Mouse (Mus musculus) kidney, adult 2 months (tissue): ENCODE measurements around the gene Gm37240. TPM values are rescaled to one million over a fixed set of nuclear protein-coding genes. Genes with fewer than 3 reads are reported as not detected.

Experiments used
- DNase-seq: peaks from one replicate; pipeline ENCODE4 v3.0.0; 2021
- H3K27ac ChIP-seq: fragments of 200-500 bp; 2 replicates; pipeline ENCODE4 v1.5.1; 2012; ENCODE audit warnings: low read depth, low read length, control low read depth, inconsistent platforms; ENCODE audit not compliant: insufficient read depth
- H3K27me3 ChIP-seq: fragments of 200-500 bp; replicated peaks from 2 replicates; pipeline ENCODE4 v1.6.1; 2012; ENCODE audit warnings: mild to moderate bottlenecking, moderate library complexity, low read length, inconsistent platforms; ENCODE audit not compliant: control insufficient read depth, insufficient read depth
- H3K36me3 ChIP-seq: fragments of 200-500 bp; 2 replicates; pipeline ENCODE4 v1.6.1; 2012; ENCODE audit warnings: mild to moderate bottlenecking, moderate library complexity, low read length, inconsistent platforms; ENCODE audit not compliant: control insufficient read depth, insufficient read depth
- H3K4me1 ChIP-seq: fragments of 200-500 bp; 2 replicates; pipeline ENCODE4 v1.6.1; 2011; ENCODE audit warnings: low read length; ENCODE audit not compliant: control insufficient read depth, insufficient read depth
- H3K4me3 ChIP-seq: fragments of 200-500 bp; 2 replicates; pipeline ENCODE4 v1.5.1; 2011; ENCODE audit warnings: mild to moderate bottlenecking, low read depth, low read length, control low read depth; ENCODE audit not compliant: insufficient read depth
- CTCF ChIP-seq: fragments of 200-500 bp; conservative IDR thresholded peaks from 2 replicates; pipeline ENCODE4 v1.5.1; 2011; ENCODE audit warnings: low read depth, mild to moderate bottlenecking, control low read depth, low read length, moderate library complexity, mixed read lengths; ENCODE audit not compliant: insufficient read depth, insufficient read length
- POLR2A ChIP-seq: fragments of 200-500 bp; IDR thresholded peaks from one replicate; pipeline ENCODE4 v1.6.1; 2011; ENCODE audit warnings: low read depth, low read length, control low read depth
- WGBS: fragments of 180-500 bp; shearing (Covaris S2); methylation state at CpG from one replicate; pipeline ENCODE4 v1.1.7; 2018; 5-methylcytosine and 5-hydroxymethylcytosine counted together
- polyA plus RNA-seq: library from polyadenylated mRNA; depleted of rRNA; stranded (reverse); fragments of >200 nt; gene quantifications from 2 replicates; pipeline ENCODE4 v1.2.3, GENCODE M21; 2012

Gm37240 gene
- polyA plus RNA-seq, 1 experiment, result 5.5 TPM

DNA sequence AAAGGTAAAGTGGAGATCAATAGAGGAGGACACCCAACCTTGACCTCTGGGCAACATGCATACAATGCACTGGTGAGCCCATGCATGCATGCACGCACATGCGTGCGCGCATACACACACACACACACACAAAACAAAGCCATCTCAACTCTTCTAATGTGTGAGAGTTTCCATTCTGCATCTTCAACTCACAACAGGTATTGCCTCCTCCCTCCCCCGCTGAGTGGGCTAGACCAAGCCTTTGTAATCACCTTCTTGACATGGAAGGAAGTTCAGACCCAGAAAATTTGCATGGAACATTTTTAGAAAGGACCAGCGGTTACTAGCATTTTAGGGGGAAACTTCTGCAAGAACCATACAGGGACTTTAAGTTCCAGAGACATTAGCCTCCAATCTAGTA, 1213.8 kb downstream of the Gm37240 start:
- H3K27me3 ChIP-seq, result no peaks in the 10 kb centered on the region
- H3K27ac ChIP-seq, result no peak overlapping the region
- no peaks in the 10 kb centered on the region for H3K4me1 ChIP-seq
- no peak for DNase-seq
- no peaks in the 10 kb centered on the region for H3K36me3 ChIP-seq
- TF ChIP-seq POLR2A, result no peak
- no peak for TF ChIP-seq CTCF
- WGBS, result 90% methylated on average over 6 of the region's 6 CpGs
- H3K4me3 ChIP-seq, result no peak overlapping the region

DNA sequence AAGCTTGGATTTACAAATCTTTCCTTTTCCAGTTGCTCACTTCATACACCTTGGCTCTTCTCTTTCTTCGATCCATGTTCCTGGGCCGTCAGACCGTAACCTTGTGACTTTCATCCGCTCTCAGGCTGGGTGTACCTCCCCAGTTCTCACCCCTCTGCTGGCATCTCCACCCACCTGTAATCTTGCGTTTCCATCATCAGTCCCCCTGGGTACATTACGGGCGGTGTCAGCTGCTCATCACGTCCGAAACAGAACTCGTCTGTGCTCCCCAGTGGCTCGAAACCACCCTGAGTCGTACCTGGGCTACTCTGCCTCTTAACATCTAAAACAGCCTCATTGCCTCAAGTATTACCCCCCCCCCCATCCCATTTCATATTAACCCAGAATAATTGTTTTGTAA, 1215.2 kb downstream of the Gm37240 start:
- H3K36me3 ChIP-seq, result no peaks in the 10 kb centered on the region
- H3K27me3 ChIP-seq, result no peaks in the 10 kb centered on the region
- TF ChIP-seq CTCF (no peak), POLR2A (no peak)
- DNase-seq, result no peak
- H3K27ac ChIP-seq, result no peak overlapping the region
- no peak overlapping the region for H3K4me3 ChIP-seq
- 91% methylated on average over 12 of the region's 12 CpGs for WGBS
- H3K4me1 ChIP-seq, result no peaks in the 10 kb centered on the region

DNA sequence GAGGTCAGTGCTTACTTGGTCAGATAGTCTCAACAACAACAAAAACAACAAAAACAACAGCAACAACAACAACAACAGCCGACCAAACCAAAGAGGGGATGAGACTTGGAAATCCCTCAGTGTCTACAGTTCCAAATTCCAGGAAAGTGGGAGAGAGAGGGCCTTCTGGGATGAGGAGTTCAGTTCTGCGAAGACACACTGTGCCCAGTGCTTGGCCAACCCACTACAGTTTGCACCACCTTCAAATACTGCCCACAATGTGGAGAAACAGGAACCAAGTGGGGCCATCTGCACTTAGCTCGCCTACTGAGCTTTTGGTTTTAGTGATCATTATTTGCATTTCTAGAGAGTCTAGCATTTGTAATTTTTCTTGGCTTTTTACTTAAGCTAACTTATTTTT, 1218.4 kb downstream of the Gm37240 start:
- WGBS, result 88% methylated on average over 3 of the region's 3 CpGs
- Histone ChIP-seq H3K4me1 (0 out of 2 replicates have a peak, but pooled peaks cover 3% of the 10 kb centered on the region), H3K27me3 (no peaks in the 10 kb centered on the region), H3K27ac (no peak overlapping the region), H3K4me3 (no peak overlapping the region), H3K36me3 (no peaks in the 10 kb centered on the region)
- TF ChIP-seq CTCF (no peak), POLR2A (no peak)
- DNase-seq, result no peak

DNA sequence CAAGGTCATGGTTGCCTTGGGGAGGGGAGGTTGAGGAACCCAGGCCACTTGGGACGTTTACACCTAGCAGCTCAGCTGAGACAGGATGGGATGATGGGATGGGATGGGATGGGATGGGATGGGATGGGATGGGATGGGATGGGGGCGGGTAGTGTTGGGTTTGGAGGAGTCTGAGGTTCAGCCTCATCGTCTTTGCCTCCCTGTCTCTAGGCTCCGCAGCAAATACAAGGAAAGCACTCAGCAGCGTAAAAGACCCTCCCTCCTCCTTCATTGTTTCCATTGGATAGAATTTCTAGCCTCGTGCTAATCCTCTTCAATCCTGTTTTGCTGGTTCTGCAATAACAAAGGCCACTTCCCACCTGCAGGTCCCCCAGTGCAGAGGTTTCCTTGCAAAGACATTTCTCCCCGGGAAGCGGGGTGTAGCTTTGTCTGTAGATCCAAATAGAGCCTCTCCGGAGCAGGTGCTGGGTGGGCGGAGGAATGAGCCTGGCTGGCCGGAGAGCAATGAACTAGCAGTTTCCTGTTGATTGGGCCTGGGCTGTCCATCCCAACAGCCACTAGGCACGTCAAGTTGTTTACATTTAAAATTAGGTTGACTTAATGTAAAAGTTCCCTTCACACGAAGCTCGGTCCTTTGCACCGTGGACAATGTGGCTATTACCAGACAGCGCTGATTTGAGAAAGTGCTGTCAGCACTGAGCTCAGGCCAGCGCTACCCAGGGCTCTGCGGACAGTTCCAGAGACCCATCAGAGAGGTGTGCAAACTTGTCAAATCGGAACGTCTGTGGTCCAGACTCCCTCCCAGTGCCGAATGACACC, 1221.9 kb downstream of the Gm37240 start:
- 31% methylated on average over 21 of the region's 21 CpGs for WGBS
- no peak for DNase-seq
- H3K4me3 ChIP-seq, result peak overlapping the region; percentile 48
- no peaks in the 10 kb centered on the region for H3K27me3 ChIP-seq
- no peaks in the 10 kb centered on the region for H3K36me3 ChIP-seq
- TF ChIP-seq CTCF (no peak), POLR2A (no peak)
- no peak overlapping the region for H3K27ac ChIP-seq
- 0 out of 2 replicates have a peak, but pooled peaks cover 3% of the 10 kb centered on the region for H3K4me1 ChIP-seq

DNA sequence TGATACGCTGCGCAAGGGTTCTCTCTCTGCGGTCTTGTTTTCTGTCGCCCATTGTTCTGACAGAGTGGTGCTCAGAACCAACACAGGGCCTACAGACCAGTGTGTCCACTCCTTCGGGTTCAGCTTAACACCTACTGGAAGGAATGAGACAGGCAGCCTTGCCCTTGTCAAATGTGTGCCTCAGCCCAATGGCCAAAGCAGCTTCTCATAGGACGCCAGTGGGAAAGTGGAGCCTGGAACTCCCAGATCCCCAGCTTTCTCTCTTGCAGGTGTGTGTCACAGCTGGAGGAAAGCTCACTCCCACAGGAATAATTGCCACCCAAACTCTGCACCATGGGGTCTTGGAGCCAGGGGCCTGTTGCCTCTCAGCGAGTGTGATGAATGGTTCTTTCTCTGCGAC, 1222.6 kb downstream of the Gm37240 start:
- Histone ChIP-seq H3K4me3 (no peak overlapping the region), H3K36me3 (no peaks in the 10 kb centered on the region), H3K4me1 (0 out of 2 replicates have a peak, but pooled peaks cover 3% of the 10 kb centered on the region), H3K27me3 (no peaks in the 10 kb centered on the region), H3K27ac (no peak overlapping the region)
- TF ChIP-seq CTCF (no peak), POLR2A (no peak)
- WGBS, result 88% methylated on average over 8 of the region's 8 CpGs
- no peak for DNase-seq

DNA sequence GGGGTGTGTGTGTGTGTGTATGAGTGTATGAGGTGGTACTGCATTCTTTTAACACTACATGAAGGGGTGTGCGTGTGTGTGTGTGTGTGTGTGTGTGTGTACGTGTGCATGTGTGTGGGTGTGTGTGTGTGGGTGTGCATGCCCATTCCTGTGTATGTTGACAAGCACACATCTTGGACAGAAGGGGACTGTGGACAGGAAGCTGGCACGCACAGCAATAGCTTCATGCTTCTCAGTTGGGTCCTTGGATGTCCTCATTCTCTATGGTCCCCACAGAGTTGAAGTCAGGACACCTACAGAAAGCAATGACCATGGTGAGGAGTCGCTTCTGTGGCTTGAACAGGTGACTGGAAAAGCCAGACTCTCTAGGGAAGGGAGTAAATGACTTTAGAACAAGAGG, 1223.5 kb downstream of the Gm37240 start:
- no peak for DNase-seq
- Histone ChIP-seq H3K4me1 (0 out of 2 replicates have a peak, but pooled peaks cover 3% of the 10 kb centered on the region), H3K4me3 (no peak overlapping the region), H3K27me3 (no peaks in the 10 kb centered on the region), H3K36me3 (no peaks in the 10 kb centered on the region), H3K27ac (no peak overlapping the region)
- 93% methylated on average over 4 of the region's 4 CpGs for WGBS
- TF ChIP-seq CTCF (no peak), POLR2A (no peak)

DNA sequence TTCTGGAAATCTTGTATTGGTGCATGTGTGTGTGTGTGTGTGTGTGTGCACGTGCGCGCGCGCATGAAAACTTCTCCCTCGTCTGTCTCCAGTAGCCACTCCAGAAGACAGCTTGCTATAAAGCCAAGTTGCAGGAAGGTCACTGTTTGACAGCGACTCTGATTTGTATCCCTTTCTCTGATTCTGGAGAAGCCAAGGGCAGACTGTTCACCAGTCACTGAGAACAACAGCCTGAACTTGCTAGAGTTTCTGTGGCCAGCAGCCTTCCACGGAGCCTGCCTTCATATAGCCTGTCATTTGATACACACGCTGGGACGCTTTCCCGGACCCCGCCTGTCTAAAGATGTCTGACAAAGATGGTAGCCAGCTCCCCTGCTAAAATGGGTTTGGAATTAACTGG, 1224.2 kb downstream of the Gm37240 start:
- TF ChIP-seq POLR2A (no peak), CTCF (no peak)
- 73% methylated on average over 12 of the region's 12 CpGs for WGBS
- no peak for DNase-seq
- Histone ChIP-seq H3K27ac (no peak overlapping the region), H3K36me3 (no peaks in the 10 kb centered on the region), H3K27me3 (no peaks in the 10 kb centered on the region), H3K4me3 (no peak overlapping the region), H3K4me1 (0 out of 2 replicates have a peak, but pooled peaks cover 3% of the 10 kb centered on the region)
